Mouse (Mus musculus) MEL (cell line): Measurements from ENCODE around the gene Gnaz.

Experiments used
- CTCF ChIP-seq, 3 experiments: IDR thresholded peaks in 2 of 3; conservative IDR thresholded peaks in 1 of 3; 2 replicates each; pipeline ENCODE4 v1.5.1; 2011 to 2012; ENCODE audit warnings: low read length in 3 of 3, low read depth in 2 of 3, mild to moderate bottlenecking in 2 of 3, improper control_type of control experiment in 1 of 3, inconsistent platforms in 1 of 3, mixed read lengths in 1 of 3, moderate library complexity in 1 of 3; ENCODE audit not compliant: control insufficient read depth in 1 of 3, insufficient read depth in 1 of 3, poor library complexity in 1 of 3, severe bottlenecking in 1 of 3
- ETS1 ChIP-seq: IDR thresholded peaks from 2 replicates; pipeline ENCODE4 v1.6.1; 2012; ENCODE audit warnings: low read depth, mild to moderate bottlenecking, inconsistent platforms, low read length, improper control_type of control experiment, moderate library complexity

DNA sequence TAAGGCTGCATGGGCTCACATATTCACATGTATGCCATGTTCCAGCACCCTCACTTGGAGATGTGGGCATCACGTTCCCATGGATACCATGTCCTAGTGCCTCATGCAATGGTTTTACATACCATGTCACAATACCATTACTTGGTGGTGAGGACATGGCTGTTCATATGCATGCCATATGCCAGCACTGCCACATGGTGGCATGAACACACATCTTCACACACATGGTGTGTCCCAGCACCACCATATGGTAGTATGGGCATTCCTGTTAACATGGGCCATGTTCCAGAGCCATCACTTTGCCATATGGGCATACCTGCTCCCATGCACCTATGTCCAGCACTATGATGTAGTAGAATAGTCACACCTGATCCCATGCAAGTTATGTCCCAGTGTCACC is 26.2 kb upstream of the Gnaz start:
- TF ChIP-seq ETS1 (no peak), CTCF (IDR thresholded peaks at IDR 0.05 in 2 of 3, conservative IDR thresholded peaks at IDR 0.05 in 1 of 3; ENCODE audit: control insufficient read depth in 1 of 3, insufficient read depth in 1 of 3, low read depth in 2 of 3, low read length in 3 of 3, poor library complexity in 1 of 3, severe bottlenecking in 1 of 3) (no peak)
